Mouse (Mus musculus): Measurements from ENCODE around the gene Akna. TPM values are rescaled to one million over a fixed set of nuclear protein-coding genes. Genes with fewer than 3 reads are reported as not detected.
A peak's percentile ranks its signal among the peaks of the same experiment; 100 is the strongest.

Gene Akna
- polyA plus RNA-seq, 1 experiment, result 1.9 TPM

GRCm38 (mm10) chr4:63375367-63375766 is 27.8 kb downstream of the Akna start:
- WGBS, result 36% methylated on average over 1 of the region's 1 CpGs
- peak in 1 of 2 experiments; percentile 23 for DNase-seq

GRCm38 (mm10) chr4:63374331-63374730 is 28.8 kb downstream of the Akna start:
- no peak overlapping the region for H3K27ac ChIP-seq (ENCODE audit: insufficient read depth, low read length)
- DNase-seq, result no peak
- H3K4me3 ChIP-seq (replicated peaks; ENCODE audit: insufficient read depth, low read depth, low read length), result no peak overlapping the region
- H3K4me1 ChIP-seq (ENCODE audit: control insufficient read depth, insufficient read depth, low read length), result no peaks in the 10 kb centered on the region
- TF ChIP-seq CTCF (IDR thresholded peaks at IDR 0.05; ENCODE audit: borderline replicate concordance, insufficient read depth, low read depth, low read length) (no peak), POLR2A (IDR thresholded peaks at IDR 0.05; ENCODE audit: borderline replicate concordance, insufficient read depth, low read length) (no peak)
- 87% methylated on average over 12 of the region's 12 CpGs for WGBS
- no peaks in the 10 kb centered on the region for H3K27me3 ChIP-seq (ENCODE audit: control insufficient read depth, insufficient read depth, low read length)

More at GRCm38 (mm10) chr4:63375367-63375766, 27.8 kb downstream of the Akna start:
- Histone ChIP-seq H3K27me3 (ENCODE audit: control insufficient read depth, insufficient read depth, low read length) (no peaks in the 10 kb centered on the region), H3K4me1 (ENCODE audit: control insufficient read depth, insufficient read depth, low read length) (no peaks in the 10 kb centered on the region), H3K27ac (ENCODE audit: insufficient read depth, low read length) (no peak overlapping the region), H3K4me3 (replicated peaks; ENCODE audit: insufficient read depth, low read depth, low read length) (no peak overlapping the region)
- TF ChIP-seq POLR2A (IDR thresholded peaks at IDR 0.05; ENCODE audit: borderline replicate concordance, insufficient read depth, low read length), result no peak
- TF ChIP-seq CTCF (IDR thresholded peaks at IDR 0.05; ENCODE audit: borderline replicate concordance, insufficient read depth, low read depth, low read length), result no peak

GRCm38 (mm10) chr4:63373404-63373803 is 29.8 kb downstream of the Akna start:
- no peak for DNase-seq
- no peak overlapping the region for H3K4me3 ChIP-seq (replicated peaks; ENCODE audit: insufficient read depth, low read depth, low read length)
- no peak for TF ChIP-seq CTCF (IDR thresholded peaks at IDR 0.05; ENCODE audit: borderline replicate concordance, insufficient read depth, low read depth, low read length)
- TF ChIP-seq POLR2A (IDR thresholded peaks at IDR 0.05; ENCODE audit: borderline replicate concordance, insufficient read depth, low read length), result no peak
- no peak overlapping the region for H3K27ac ChIP-seq (ENCODE audit: insufficient read depth, low read length)
- WGBS, result 93% methylated on average over 8 of the region's 8 CpGs
- no peaks in the 10 kb centered on the region for H3K27me3 ChIP-seq (ENCODE audit: control insufficient read depth, insufficient read depth, low read length)
- no peaks in the 10 kb centered on the region for H3K4me1 ChIP-seq (ENCODE audit: control insufficient read depth, insufficient read depth, low read length)

GRCm38 (mm10) chr4:63371890-63372289 is 31.3 kb downstream of the Akna start:
- no peak for TF ChIP-seq POLR2A (IDR thresholded peaks at IDR 0.05; ENCODE audit: borderline replicate concordance, insufficient read depth, low read length)
- Histone ChIP-seq H3K27me3 (ENCODE audit: control insufficient read depth, insufficient read depth, low read length) (no peaks in the 10 kb centered on the region), H3K4me3 (replicated peaks; ENCODE audit: insufficient read depth, low read depth, low read length) (no peak overlapping the region), H3K27ac (ENCODE audit: insufficient read depth, low read length) (no peak overlapping the region), H3K4me1 (ENCODE audit: control insufficient read depth, insufficient read depth, low read length) (no peaks in the 10 kb centered on the region)
- no peak for DNase-seq
- 79% methylated on average over 3 of the region's 3 CpGs for WGBS

GRCm38 (mm10) chr4:63370897-63371296 is 32.3 kb downstream of the Akna start:
- H3K4me3 ChIP-seq (replicated peaks; ENCODE audit: insufficient read depth, low read depth, low read length), result no peak overlapping the region
- WGBS, result 37% methylated on average over 7 of the region's 7 CpGs
- DNase-seq, result no peak
- no peaks in the 10 kb centered on the region for H3K27me3 ChIP-seq (ENCODE audit: control insufficient read depth, insufficient read depth, low read length)
- H3K4me1 ChIP-seq (ENCODE audit: control insufficient read depth, insufficient read depth, low read length), result no peaks in the 10 kb centered on the region
- no peak for TF ChIP-seq CTCF (IDR thresholded peaks at IDR 0.05; ENCODE audit: borderline replicate concordance, insufficient read depth, low read depth, low read length)
- TF ChIP-seq POLR2A (IDR thresholded peaks at IDR 0.05; ENCODE audit: borderline replicate concordance, insufficient read depth, low read length), result no peak
- H3K27ac ChIP-seq (ENCODE audit: insufficient read depth, low read length), result no peak overlapping the region

- Histone ChIP-seq H3K27ac (ENCODE audit: insufficient read depth, low read length) (no peak overlapping the region), H3K4me3 (replicated peaks; ENCODE audit: insufficient read depth, low read depth, low read length) (no peak overlapping the region), H3K27me3 (ENCODE audit: control insufficient read depth, insufficient read depth, low read length) (no peaks in the 10 kb centered on the region), H3K4me1 (ENCODE audit: control insufficient read depth, insufficient read depth, low read length) (no peaks in the 10 kb centered on the region)
- peak; percentile 60 to 77 for DNase-seq
- 11% methylated on average over 4 of the region's 4 CpGs for WGBS
- peak; percentile 95 for TF ChIP-seq CTCF (IDR thresholded peaks at IDR 0.05; ENCODE audit: borderline replicate concordance, insufficient read depth, low read depth, low read length)
- TF ChIP-seq POLR2A (IDR thresholded peaks at IDR 0.05; ENCODE audit: borderline replicate concordance, insufficient read depth, low read length), result no peak
These were observed 34.6 kb downstream of the Akna start for GRCm38 (mm10) chr4:63368577-63368976.

GRCm38 (mm10) chr4:63362150-63362549 is 41.0 kb downstream of the Akna start, which contains the start of gene Orm2:
Orm2 (plus strand) TSS chr4:63362449.
- TF ChIP-seq POLR2A (IDR thresholded peaks at IDR 0.05; ENCODE audit: borderline replicate concordance, insufficient read depth, low read length) (no peak), CTCF (IDR thresholded peaks at IDR 0.05; ENCODE audit: borderline replicate concordance, insufficient read depth, low read depth, low read length) (no peak)
- Histone ChIP-seq H3K4me3 (replicated peaks; ENCODE audit: insufficient read depth, low read depth, low read length) (no peak within 1 kb of the TSS), H3K4me1 (ENCODE audit: control insufficient read depth, insufficient read depth, low read length) (no peaks in the 10 kb centered on the region), H3K27ac (ENCODE audit: insufficient read depth, low read length) (no peak within 1 kb of the TSS), H3K27me3 (ENCODE audit: control insufficient read depth, insufficient read depth, low read length) (no peaks in the 10 kb centered on the region)
- no peak for DNase-seq
- 38% methylated on average over 5 of the region's 5 CpGs for WGBS

GRCm38 (mm10) chr4:63359861-63360260 is 43.3 kb downstream of the Akna start:
- no peak for TF ChIP-seq CTCF (IDR thresholded peaks at IDR 0.05; ENCODE audit: borderline replicate concordance, insufficient read depth, low read depth, low read length)
- no peak for TF ChIP-seq POLR2A (IDR thresholded peaks at IDR 0.05; ENCODE audit: borderline replicate concordance, insufficient read depth, low read length)
- Histone ChIP-seq H3K4me3 (replicated peaks; ENCODE audit: insufficient read depth, low read depth, low read length) (no peak overlapping the region), H3K27ac (ENCODE audit: insufficient read depth, low read length) (no peak overlapping the region), H3K27me3 (ENCODE audit: control insufficient read depth, insufficient read depth, low read length) (no peaks in the 10 kb centered on the region), H3K4me1 (ENCODE audit: control insufficient read depth, insufficient read depth, low read length) (no peaks in the 10 kb centered on the region)
- WGBS, result 48% methylated on average over 6 of the region's 6 CpGs
- DNase-seq, result no peak
